8 mouse cellular contexts compared by ENCODE assay signal in genomic region chr7:113512527-113513285, GRCm38 (mm10). TPM values are rescaled to one million over a fixed set of nuclear protein-coding genes. Genes with fewer than 3 reads are reported as not detected.
DNase-seq lines count a peak whose midpoint lies in the region; ATAC-seq and TF ChIP-seq lines count a peak whose summit lies in the region.

No protein-coding gene starts in this region.

- no peak for DNase-seq in left cerebral cortex, adult 2 months (ENCODE audit: extremely low spot score in 1 of 2, low spot score in 2 of 2)
- DNase-seq in left cerebral cortex, adult 8-10 months (ENCODE audit: low spot score in 2 of 2): no peak
- no peak for DNase-seq in left cerebral cortex, postnatal 14 days (ENCODE audit: low spot score in 2 of 2)
- no peak for DNase-seq in adrenal gland, postnatal 36 days
- DNase-seq in adipocyte (ENCODE audit: low spot score): no peak

- TF ChIP-seq CTCF in left cerebral cortex, adult 2 months (IDR thresholded peaks at IDR 0.05): no peak

- peak; percentile 23; the same call in 1 of the 2 replicates for ATAC-seq in common myeloid progenitor, adult 5-6 weeks (replicated peaks; ENCODE audit: low read depth, poor library complexity, severe bottlenecking)
- peak; percentile 24 to 25; a peak in 2 of 4 replicates for ATAC-seq in hematopoietic stem cell, adult 5-6 weeks (replicated peaks in 1 of 2; ENCODE audit: insufficient read depth in 1 of 2, low FRiP score in 2 of 2, low TSS enrichment in 1 of 2, low read depth in 1 of 2, poor library complexity in 2 of 2, severe bottlenecking in 2 of 2)
- peak; percentile 25 for ATAC-seq in megakaryocyte, adult 5-6 weeks (ENCODE audit: poor library complexity, severe bottlenecking)

- peak overlapping the region; percentile 90 for H3K4me3 ChIP-seq in left cerebral cortex, adult 2 months

- peak overlapping the region; percentile 83 for H3K27ac ChIP-seq in left cerebral cortex, adult 2 months

- intact Hi-C loops in left cerebral cortex, adult 2 months (cut with DNase I): loop anchor here (10.0 kb wide), 1 partner anchor 138 kb away; no protein-coding TSS in a partner anchor
- intact Hi-C loops in left cerebral cortex, postnatal 14 days (cut with DNase I): loop anchor here (10.0 kb wide), 1 partner anchor 128 kb away; the partner anchor contains the start of gene Pth

RNA-seq across cellular contexts. Expression of gene Far1, which starts 0.9 kb away (rescaled TPM):
- total RNA-seq in left cerebral cortex, adult 2 months (2021): 100 to 1,000 TPM; 121 to 125 TPM
- total RNA-seq in left cerebral cortex, adult 8-10 months (2022): 100 to 1,000 TPM; 107 to 116 (median 111) TPM
- 121 and 130 TPM in 2 replicates for total RNA-seq in common myeloid progenitor, adult 5-6 weeks (2017)
- 128 TPM in 2 replicates for total RNA-seq in hematopoietic stem cell, adult 5-6 weeks (2017)
- total RNA-seq in megakaryocyte, adult 5-6 weeks (2015): 228 and 233 TPM in 2 replicates
- 225 and 231 TPM in 2 replicates for total RNA-seq in megakaryocyte, adult 5-6 weeks (2017)
- total RNA-seq in left cerebral cortex, postnatal 14 days (2021): 100 to 1,000 TPM; 116 TPM
- 10 to 100 TPM; 50.5 to 55.9 TPM for total RNA-seq in adrenal gland, postnatal 36 days (2021)
